ENCODE assay signal across 7 mouse cellular contexts in the genomic region with DNA sequence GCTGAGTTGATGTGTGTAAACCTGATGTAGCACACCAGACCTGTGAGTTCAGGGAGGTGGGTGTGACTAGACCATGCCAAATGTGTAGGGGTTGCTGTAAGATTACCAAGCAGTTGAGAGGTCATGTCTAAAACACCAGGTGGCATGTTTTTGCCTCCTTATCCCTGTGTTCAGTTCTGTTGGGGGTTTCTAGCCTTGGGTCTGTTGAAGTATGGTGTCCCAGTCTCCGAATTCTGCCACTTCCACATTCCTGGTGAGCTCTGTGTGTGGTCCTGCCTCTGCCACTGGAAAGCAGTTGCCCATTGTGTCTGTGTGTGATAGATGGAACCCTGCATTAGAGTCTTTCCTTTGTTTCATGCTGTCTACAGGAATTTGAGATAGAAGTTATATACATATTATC. TPM values are rescaled to one million over a fixed set of nuclear protein-coding genes. Genes with fewer than 3 reads are reported as not detected.
A peak's percentile ranks its signal among the peaks of the same experiment; 100 is the strongest.
DNase-seq lines count a peak whose midpoint lies in the region; ATAC-seq and TF ChIP-seq lines count a peak whose summit lies in the region.

No protein-coding gene starts in this region.

- no peak overlapping the region for H3K4me3 ChIP-seq in CH12.LX (replicated peaks in 1 of 3; ENCODE audit: low read depth in 2 of 3, low read length in 2 of 3, poor library complexity in 1 of 3)
- peak overlapping the region in 1 of 2 experiments; percentile 4; a peak in 1 of 4 replicates for H3K4me3 ChIP-seq in MEL (ENCODE audit: control insufficient read depth in 1 of 2, insufficient read depth in 1 of 2, low read depth in 2 of 2, low read length in 2 of 2)
- H3K4me3 ChIP-seq in hindbrain, embryonic 11.5 days (ENCODE audit: low read depth, low read length), result peak overlapping the region; percentile 78
- H3K4me3 ChIP-seq in midbrain, embryonic 11.5 days (ENCODE audit: low read depth, low read length), result peak overlapping the region; percentile 74; the same call in 1 of the 2 replicates

- H3K9me3 ChIP-seq in CH12.LX (replicated peaks; ENCODE audit: low read length), result no peaks in the 10 kb centered on the region
- H3K9me3 ChIP-seq in MEL (replicated peaks; ENCODE audit: insufficient read depth, low read length), result no peaks in the 10 kb centered on the region
- no peaks in the 10 kb centered on the region for H3K9me3 ChIP-seq in hindbrain, embryonic 11.5 days (ENCODE audit: control insufficient read depth, low read length)
- no peaks in the 10 kb centered on the region for H3K9me3 ChIP-seq in midbrain, embryonic 11.5 days (ENCODE audit: control insufficient read depth, low read length)

- dilution Hi-C loops in CH12.LX (cut with MboI; ENCODE audit: extremely low pct_ligation_motif_present, extremely low pct_unique_long_range_greater_than_20kb, low sequenced_read_pairs), result no loop called here

- no peaks in the 10 kb centered on the region; the same call in 1 of the 2 replicates for H3K79me2 ChIP-seq in CH12.LX (replicated peaks; ENCODE audit: control insufficient read depth, extremely low read depth, insufficient read depth, poor library complexity, severe bottlenecking)
- peaks cover 2% of the 10 kb centered on the region; the same call in 1 of the 2 replicates for H3K79me2 ChIP-seq in MEL (ENCODE audit: control insufficient read depth, insufficient read depth, low read length, poor library complexity)

- TF ChIP-seq RAD21 in CH12.LX (IDR thresholded peaks at IDR 0.05; ENCODE audit: low read depth, low read length), result no peak
- TF ChIP-seq RAD21 in MEL (IDR thresholded peaks at IDR 0.05; ENCODE audit: low read depth, low read length), result no peak

- H3K9ac ChIP-seq in CH12.LX (ENCODE audit: insufficient read depth, low read depth) (no peak overlapping the region), MEL (ENCODE audit: control insufficient read depth, low read depth, low read length, poor library complexity, severe bottlenecking) (no peak overlapping the region)
- H3K9ac ChIP-seq in hindbrain, embryonic 11.5 days (ENCODE audit: low read depth, low read length), result no peak overlapping the region
- H3K9ac ChIP-seq in midbrain, embryonic 11.5 days (ENCODE audit: low read length), result no peak overlapping the region

- TF ChIP-seq POLR2A in CH12.LX (IDR thresholded peaks at IDR 0.05; ENCODE audit: low read depth, low read length) (no peak), MEL (IDR thresholded peaks at IDR 0.05; ENCODE audit: control insufficient read depth in 1 of 2, insufficient read depth in 1 of 2, low read depth in 1 of 2, low read length in 2 of 2, poor library complexity in 1 of 2) (no peak)

- H3K27me3 ChIP-seq in CH12.LX (replicated peaks), result no peaks in the 10 kb centered on the region
- H3K27me3 ChIP-seq in MEL (ENCODE audit: control insufficient read depth in 1 of 2, insufficient read depth in 2 of 2, low read length in 2 of 2), result no peaks in the 10 kb centered on the region
- no peaks in the 10 kb centered on the region for H3K27me3 ChIP-seq in hindbrain, embryonic 11.5 days (ENCODE audit: control insufficient read depth, insufficient read depth, low read length)
- no peaks in the 10 kb centered on the region for H3K27me3 ChIP-seq in midbrain, embryonic 11.5 days (ENCODE audit: control insufficient read depth, insufficient read depth, low read length)

- intact Hi-C loops in left cerebral cortex, postnatal 4 days (cut with DNase I), result no loop called here

- peak overlapping the region; percentile 71; the same call in 1 of the 2 replicates for H3K4me2 ChIP-seq in CH12.LX (ENCODE audit: insufficient read depth, low read depth, poor library complexity, severe bottlenecking)
- peak overlapping the region; percentile 63 for H3K4me2 ChIP-seq in hindbrain, embryonic 11.5 days (replicated peaks; ENCODE audit: low read depth, low read length)
- H3K4me2 ChIP-seq in midbrain, embryonic 11.5 days, result peak overlapping the region; percentile 73; the same call in 1 of the 2 replicates

- ATAC-seq in hindbrain, embryonic 11.5 days (ENCODE audit: low FRiP score), result no peak
- no peak for ATAC-seq in midbrain, embryonic 11.5 days (ENCODE audit: low FRiP score)
- no peak for ATAC-seq in megakaryocyte-erythroid progenitor cell, adult 5-6 weeks (replicated peaks; ENCODE audit: low FRiP score, low TSS enrichment, poor library complexity, severe bottlenecking)

- 18% methylated on average over 1 of the region's 1 CpGs for WGBS in hindbrain, embryonic 11.5 days
- WGBS in midbrain, embryonic 11.5 days, result 8% methylated on average over 1 of the region's 1 CpGs

- H3K36me3 ChIP-seq in CH12.LX (replicated peaks in 1 of 2; ENCODE audit: control insufficient read depth in 1 of 2, insufficient read depth in 1 of 2, low read length in 1 of 2) (peaks cover 0 to 7% of the 10 kb centered on the region in 2 experiments), MEL (ENCODE audit: control insufficient read depth in 1 of 2, insufficient read depth in 2 of 2, low read length in 2 of 2) (peaks cover 0 to 10% of the 10 kb centered on the region in 2 experiments; a peak in 2 of 4 replicates)
- no peaks in the 10 kb centered on the region for H3K36me3 ChIP-seq in hindbrain, embryonic 11.5 days (ENCODE audit: control insufficient read depth, insufficient read depth, low read length)
- no peaks in the 10 kb centered on the region for H3K36me3 ChIP-seq in midbrain, embryonic 11.5 days (ENCODE audit: control insufficient read depth, insufficient read depth, low read length)

- TF ChIP-seq CTCF in CH12.LX (conservative IDR thresholded peaks at IDR 0.05 in 1 of 2, IDR thresholded peaks at IDR 0.05 in 1 of 2; ENCODE audit: low read depth in 2 of 2, low read length in 2 of 2) (no peak), MEL (IDR thresholded peaks at IDR 0.05 in 2 of 3, conservative IDR thresholded peaks at IDR 0.05 in 1 of 3; ENCODE audit: control insufficient read depth in 1 of 3, insufficient read depth in 1 of 3, low read depth in 2 of 3, low read length in 3 of 3, poor library complexity in 1 of 3, severe bottlenecking in 1 of 3) (no peak)

- H3K4me1 ChIP-seq in CH12.LX (ENCODE audit: control insufficient read depth in 1 of 2, insufficient read depth in 2 of 2) (peaks cover 5 to 33% of the 10 kb centered on the region in 2 experiments), MEL (ENCODE audit: control insufficient read depth in 1 of 2, insufficient read depth in 2 of 2, low read length in 2 of 2) (peaks cover 12 to 13% of the 10 kb centered on the region in 2 experiments)
- H3K4me1 ChIP-seq in hindbrain, embryonic 11.5 days (replicated peaks; ENCODE audit: control insufficient read depth, insufficient read depth, low read length), result no peaks in the 10 kb centered on the region
- peaks cover 16% of the 10 kb centered on the region for H3K4me1 ChIP-seq in midbrain, embryonic 11.5 days (ENCODE audit: control insufficient read depth, insufficient read depth, low read length)

- H3K27ac ChIP-seq in CH12.LX (ENCODE audit: insufficient read depth, low read depth) (no peak overlapping the region), MEL (ENCODE audit: control insufficient read depth, low read depth, low read length) (no peak overlapping the region)
- no peak overlapping the region for H3K27ac ChIP-seq in hindbrain, embryonic 11.5 days (ENCODE audit: low read depth, low read length)
- H3K27ac ChIP-seq in midbrain, embryonic 11.5 days (ENCODE audit: low read depth, low read length), result no peak overlapping the region

- TF ChIP-seq EP300 in CH12.LX (IDR thresholded peaks at IDR 0.05; ENCODE audit: low read length) (no peak), MEL (IDR thresholded peaks at IDR 0.05; ENCODE audit: low read depth in 1 of 2, low read length in 2 of 2) (no peak)

- in situ Hi-C loops in CH12.LX (cut with MboI; ENCODE audit: low pct_ligation_motif_present, low pct_unique_long_range_greater_than_20kb, low sequenced_read_pairs), result loop anchor here (10.0 to 25.0 kb wide), 2 partner anchors 140 to 543 kb away; no protein-coding TSS in a partner anchor

- DNase-seq in CH12.LX (ENCODE audit: extremely low read depth) (no peak), MEL (ENCODE audit: low read depth, low spot score) (peak; percentile 13)
- peak; percentile 16 for DNase-seq in hindbrain, embryonic 11.5 days (ENCODE audit: low spot score)
- no peak for DNase-seq in midbrain, embryonic 11.5 days (ENCODE audit: low spot score, missing footprints)
- DNase-seq in left cerebral cortex, postnatal 4 days, result no peak
- no peak for DNase-seq in cerebellum, postnatal 10 days

TF ChIP-seq in CH12.LX, 34 proteins besides CTCF, POLR2A, EP300 and RAD21 (continues in another document):
- no peak for TF ChIP-seq ZKSCAN1 (IDR thresholded peaks at IDR 0.05; ENCODE audit: borderline replicate concordance, low read depth, low read length)
- no peak for TF ChIP-seq ELF1 (IDR thresholded peaks at IDR 0.05; ENCODE audit: low read depth, low read length)
- no peak for TF ChIP-seq CHD2 (IDR thresholded peaks at IDR 0.05; ENCODE audit: low read length)
- no peak for TF ChIP-seq JUN (IDR thresholded peaks at IDR 0.05; ENCODE audit: insufficient read depth, low read depth, low read length)
- TF ChIP-seq ZC3H11A (IDR thresholded peaks at IDR 0.05; ENCODE audit: low read depth, low read length), result no peak
- no peak for TF ChIP-seq GABPA (IDR thresholded peaks at IDR 0.05; ENCODE audit: insufficient replicate concordance, low read depth, low read length)
- TF ChIP-seq HCFC1 (IDR thresholded peaks at IDR 0.05; ENCODE audit: low read depth, low read length), result no peak

TF ChIP-seq in MEL, 35 proteins besides CTCF, POLR2A, EP300 and RAD21 (continues in another document):
- TF ChIP-seq MAZ (IDR thresholded peaks at IDR 0.05; ENCODE audit: low read depth, low read length) (no peak), ETS1 (IDR thresholded peaks at IDR 0.05; ENCODE audit: low read depth, low read length) (no peak), POLR2AphosphoS5 (IDR thresholded peaks at IDR 0.05; ENCODE audit: borderline replicate concordance, low read depth, low read length) (no peak), KAT2A (conservative IDR thresholded peaks at IDR 0.05; ENCODE audit: low read depth, low read length) (no peak), TBP (IDR thresholded peaks at IDR 0.05; ENCODE audit: low read depth, low read length) (no peak), SIN3A (IDR thresholded peaks at IDR 0.05; ENCODE audit: low read length) (no peak), USF2 (IDR thresholded peaks at IDR 0.05; ENCODE audit: borderline replicate concordance in 1 of 2, insufficient read depth in 1 of 2, low read depth in 1 of 2, low read length in 2 of 2) (no peak)

RNA-seq across cellular contexts. Expression of a gene that starts 1.7 kb away (rescaled TPM):
- total RNA-seq in CH12.LX (2012; rRNA removed) (23.2 and 25.0 TPM in 2 replicates), CH12.LX (2014; rRNA removed) (25.2 and 27.1 TPM in 2 replicates), MEL (2012; rRNA removed) (27.8 and 28.7 TPM in 2 replicates)
- polyA plus RNA-seq in CH12.LX (2012; ENCODE audit: insufficient read length, low read depth) (22.3 and 24.8 TPM in 2 replicates), MEL (2012; ENCODE audit: insufficient read depth in 1 of 2, insufficient read length in 2 of 2, low read depth in 1 of 2, low replicate concordance in 2 of 2, missing spikeins in 1 of 2) (10 to 100 TPM in 1 of 2 experiments, not detected in 1; 33.6 TPM)
- polyA plus RNA-seq in hindbrain, embryonic 11.5 days (2014; fragmentation: Nextera tagmentation; extraction: Ambion mirVana), result 55.0 and 58.4 TPM in 2 replicates
- polyA plus RNA-seq in midbrain, embryonic 11.5 days (2014; fragmentation: Nextera tagmentation; extraction: Ambion mirVana), result 59.1 and 66.9 TPM in 2 replicates
- 10 to 100 TPM; 60.1 to 64.1 TPM for total RNA-seq in left cerebral cortex, postnatal 4 days (2021)
- total RNA-seq in megakaryocyte-erythroid progenitor cell, adult 5-6 weeks (2014; fragmentation: Nextera tagmentation), result 25.6 and 34.8 TPM in 2 replicates
- total RNA-seq in megakaryocyte-erythroid progenitor cell, adult 5-6 weeks (2017), result 28.7 and 33.1 TPM in 2 replicates

Comparison
In these comparisons a context has a peak if more than half of its experiments do, and no peak if none do; other contexts are left out.
1. DNase-seq: peak in MEL (single experiment) and hindbrain, embryonic 11.5 days (single experiment); none in CH12.LX (single experiment), midbrain, embryonic 11.5 days (single experiment), left cerebral cortex, postnatal 4 days (single experiment) and cerebellum, postnatal 10 days (0 of 2).
2. H3K4me3 ChIP-seq: peak in hindbrain, embryonic 11.5 days (single experiment) and midbrain, embryonic 11.5 days (single experiment); none in CH12.LX (0 of 3).
3. Peak in every context shown above with its lines, with median percentiles within 50 percentile points of each other: H3K4me2 ChIP-seq.